In genomic region chr12:79433724-79434442, GRCm38 (mm10) we compare ENCODE assay signal across 13 mouse cellular contexts.
A peak's percentile ranks its signal among the peaks of the same experiment; 100 is the strongest.
DNase-seq lines count a peak whose midpoint lies in the region; ATAC-seq and TF ChIP-seq lines count a peak whose summit lies in the region.
"Had no signal": no experiment of that assay in that cellular context is flagged by ENCODE, and none has a peak within 500 bp of the region (broad histone marks: within the 10 kb centered on the region; RNA-seq: fewer than 3 reads in every experiment).

No protein-coding gene starts in this region.

- CTCF ChIA-PET in Patski (lab: Charles Lee) = no interaction called here

- POLR2A ChIA-PET in Patski (lab: Charles Lee) = no interaction called here

- H3K9ac ChIP-seq in kidney, embryonic 15.5 days = no peak overlapping the region
- H3K9ac ChIP-seq in embryonic facial prominence, embryonic 15.5 days = no peak overlapping the region
- H3K9ac ChIP-seq: forebrain, embryonic 13.5 days; hindbrain, embryonic 14.5 days; liver, embryonic 15.5 days had no signal

- peak overlapping the region; percentile 37; the same call in 1 of the 2 replicates for H3K27ac ChIP-seq in kidney, embryonic 15.5 days
- H3K27ac ChIP-seq in embryonic facial prominence, embryonic 15.5 days (replicated peaks) = peak overlapping the region; percentile 85
- no peak overlapping the region for H3K27ac ChIP-seq in left cerebral cortex, adult 2 months
- H3K27ac ChIP-seq: forebrain, embryonic 13.5 days; hindbrain, embryonic 14.5 days; liver, embryonic 15.5 days had no signal

- no peaks in the 10 kb centered on the region for H3K27me3 ChIP-seq in kidney, embryonic 15.5 days
- H3K27me3 ChIP-seq in Patski (no peaks in the 10 kb centered on the region), myocyte (ENCODE audit: control insufficient read depth, insufficient read depth, insufficient read length) (no peaks in the 10 kb centered on the region)
- no peaks in the 10 kb centered on the region for H3K27me3 ChIP-seq in embryonic facial prominence, embryonic 15.5 days
- H3K27me3 ChIP-seq: forebrain, embryonic 13.5 days; liver, embryonic 15.5 days had no signal

- no peaks in the 10 kb centered on the region for H3K79me2 ChIP-seq in myocyte (ENCODE audit: control insufficient read depth, insufficient read depth)

- no peaks in the 10 kb centered on the region for H3K36me3 ChIP-seq in kidney, embryonic 15.5 days
- no peaks in the 10 kb centered on the region for H3K36me3 ChIP-seq in embryonic facial prominence, embryonic 15.5 days
- no peaks in the 10 kb centered on the region for H3K36me3 ChIP-seq in myocyte (ENCODE audit: control insufficient read depth, insufficient read depth)
- H3K36me3 ChIP-seq: liver, embryonic 15.5 days had no signal

- in situ Hi-C loops in Patski (cut with MboI; ENCODE audit: low pct_unique_long_range_greater_than_20kb) = no loop called here

- H3K4me2 ChIP-seq in kidney, embryonic 15.5 days = no peak overlapping the region
- no peak overlapping the region for H3K4me2 ChIP-seq in embryonic facial prominence, embryonic 15.5 days (replicated peaks)
- peak overlapping the region; percentile 20 for H3K4me2 ChIP-seq in myocyte (ENCODE audit: low read depth)
- H3K4me2 ChIP-seq: forebrain, embryonic 13.5 days; hindbrain, embryonic 14.5 days; liver, embryonic 15.5 days had no signal

- 48% methylated on average over 7 of the region's 7 CpGs for WGBS in kidney, embryonic 15.5 days
- WGBS in embryonic facial prominence, embryonic 15.5 days = 38% methylated on average over 7 of the region's 7 CpGs

- ATAC-seq in kidney, embryonic 15.5 days (replicated peaks; ENCODE audit: low FRiP score) = no peak
- ATAC-seq in Patski = no peak
- ATAC-seq in embryonic facial prominence, embryonic 15.5 days (ENCODE audit: insufficient number of reproducible peaks, low FRiP score, low TSS enrichment, low read depth) = peak; percentile 58; the same call in 1 of the 2 replicates
- ATAC-seq: forebrain, embryonic 13.5 days had no signal

- no peak for TF ChIP-seq POLR2A in myocyte (IDR thresholded peaks at IDR 0.05; ENCODE audit: insufficient read length, low read depth)

- peaks cover 12% of the 10 kb centered on the region for H3K4me1 ChIP-seq in kidney, embryonic 15.5 days
- peaks cover 37% of the 10 kb centered on the region for H3K4me1 ChIP-seq in embryonic facial prominence, embryonic 15.5 days

- intact Hi-C loops in left cerebral cortex, adult 2 months (cut with DNase I) = loop anchor here (5.0 kb wide), 1 partner anchor 33 kb away; no protein-coding TSS in a partner anchor

- peak; percentile 6 for TF ChIP-seq CTCF in Patski (IDR thresholded peaks at IDR 0.05)
- no peak for TF ChIP-seq CTCF in left cerebral cortex, adult 2 months (IDR thresholded peaks at IDR 0.05)

- H3K9me3 ChIP-seq in kidney, embryonic 15.5 days (replicated peaks) = no peaks in the 10 kb centered on the region
- no peaks in the 10 kb centered on the region for H3K9me3 ChIP-seq in embryonic facial prominence, embryonic 15.5 days (replicated peaks)
- H3K9me3 ChIP-seq: forebrain, embryonic 13.5 days; liver, embryonic 15.5 days had no signal

- no peak overlapping the region for H3ac ChIP-seq in myocyte (ENCODE audit: control insufficient read depth, insufficient read length)

- DNase-seq in kidney, postnatal 4 days = no peak
- peak; percentile 31 for DNase-seq in Patski (ENCODE audit: low read depth, low spot score)
- DNase-seq in left cerebral cortex, adult 2 months (ENCODE audit: extremely low spot score in 1 of 2, low spot score in 2 of 2) = no peak
- no peak for DNase-seq in spleen, postnatal 14 days (ENCODE audit: low spot score in 2 of 2)
- DNase-seq: cerebellum, postnatal 10 days; heart, adult 11 months; thymus, postnatal 14 days had no signal

- no peak overlapping the region for H3K4me3 ChIP-seq in kidney, embryonic 15.5 days (replicated peaks)
- no peak overlapping the region for H3K4me3 ChIP-seq in embryonic facial prominence, embryonic 15.5 days (replicated peaks)
- no peak overlapping the region for H3K4me3 ChIP-seq in myocyte
- H3K4me3 ChIP-seq in left cerebral cortex, adult 2 months = no peak overlapping the region
- H3K4me3 ChIP-seq: forebrain, embryonic 13.5 days; liver, embryonic 15.5 days had no signal

TF ChIP-seq in myocyte, 11 proteins besides CTCF, POLR2A, EP300 and RAD21:
- no peak for TF ChIP-seq E2F4 (IDR thresholded peaks at IDR 0.05; ENCODE audit: insufficient read depth)
- peak; percentile 94 for TF ChIP-seq CEBPB (IDR thresholded peaks at IDR 0.05; ENCODE audit: insufficient read depth, poor library complexity, severe bottlenecking)
- no peak for TF ChIP-seq TCF12 (IDR thresholded peaks at IDR 0.05; ENCODE audit: insufficient read depth, poor library complexity, severe bottlenecking)
- no peak for TF ChIP-seq SRF (IDR thresholded peaks at IDR 0.05; ENCODE audit: control insufficient read depth, insufficient read length, low read depth)
